Mouse (Mus musculus) embryonic fibroblast, embryonic 13.5 days (primary cell): ENCODE results near the gene Vmn1r128.
"Not testable (repeated sequence)": the region's sequence is repeated elsewhere in the genome, so short reads cannot be mapped to it uniquely, and the experiment has no call there.

Experiments used
- CTCF ChIP-seq: IDR thresholded peaks from 2 replicates; pipeline ENCODE4 v1.5.1; 2011; ENCODE audit warnings: mild to moderate bottlenecking, control low read depth, low read length, moderate library complexity, borderline replicate concordance; ENCODE audit not compliant: insufficient read depth
- POLR2A ChIP-seq: IDR thresholded peaks from 2 replicates; pipeline ENCODE4 v1.6.1; 2011; ENCODE audit warnings: low read depth, mild to moderate bottlenecking, control low read depth, low read length, moderate library complexity

GRCm38 (mm10) chr7:21301367-21301766 is 47.8 kb upstream of the Vmn1r128 start, which contains the start of gene Vmn1r126:
- TF ChIP-seq POLR2A, CTCF: not testable (repeated sequence)
